Mouse (Mus musculus): Measurements from ENCODE around the gene Mxi1. TPM values are rescaled to one million over a fixed set of nuclear protein-coding genes. Genes with fewer than 3 reads are reported as not detected.
A peak's percentile ranks its signal among the peaks of the same experiment; 100 is the strongest.

Mxi1 gene
- total RNA-seq (2022), result 10 to 100 TPM; 48.9 to 53.6 (median 51.5) TPM

DNA sequence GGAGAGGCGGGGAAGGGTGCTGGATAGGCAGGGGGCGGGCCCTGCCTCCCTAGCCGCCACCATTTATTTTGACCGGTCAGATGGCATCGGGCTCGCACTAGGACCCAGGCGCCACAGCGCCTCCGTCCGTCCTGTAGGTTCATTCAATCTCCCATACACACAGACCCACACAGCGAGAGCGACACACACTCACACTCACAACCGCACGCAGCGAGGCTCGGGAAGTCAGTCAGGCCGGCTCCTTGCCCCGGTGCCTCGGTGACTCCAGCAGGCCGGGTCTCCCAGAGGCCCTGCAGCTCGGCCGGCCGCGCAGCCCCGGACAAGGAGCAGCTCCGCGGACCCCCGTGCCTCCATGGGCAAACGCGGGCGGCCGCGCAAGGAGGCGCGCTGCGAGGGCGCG is at the start of gene Mxi1:
Gene Mxi1 (plus strand): TSS at position 171 of the 400 bp plus-strand sequence.
- DNase-seq (ENCODE audit: low spot score in 2 of 2), result peak; percentile 67 to 73

DNA sequence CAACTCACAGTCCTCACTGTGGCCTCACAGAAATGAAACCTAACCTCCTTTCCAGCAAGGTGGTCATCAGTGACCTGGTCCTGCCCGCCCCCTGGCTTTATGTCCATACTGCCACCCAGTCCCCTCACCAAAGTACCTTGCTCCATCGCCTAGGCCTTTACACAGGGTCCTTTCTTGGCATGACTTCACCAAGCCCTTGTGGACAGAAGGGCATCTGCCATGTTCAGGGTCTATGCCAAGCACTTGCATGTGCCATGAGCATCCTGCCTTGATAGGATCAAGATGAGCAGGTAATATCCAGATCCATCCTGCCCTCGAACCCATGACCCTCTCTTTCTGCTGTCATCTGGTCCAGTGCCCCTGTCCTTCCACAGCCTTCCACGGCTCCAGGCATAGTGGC is 49.5 kb upstream of the Mxi1 start:
- DNase-seq (ENCODE audit: low spot score in 2 of 2), result no peak

DNA sequence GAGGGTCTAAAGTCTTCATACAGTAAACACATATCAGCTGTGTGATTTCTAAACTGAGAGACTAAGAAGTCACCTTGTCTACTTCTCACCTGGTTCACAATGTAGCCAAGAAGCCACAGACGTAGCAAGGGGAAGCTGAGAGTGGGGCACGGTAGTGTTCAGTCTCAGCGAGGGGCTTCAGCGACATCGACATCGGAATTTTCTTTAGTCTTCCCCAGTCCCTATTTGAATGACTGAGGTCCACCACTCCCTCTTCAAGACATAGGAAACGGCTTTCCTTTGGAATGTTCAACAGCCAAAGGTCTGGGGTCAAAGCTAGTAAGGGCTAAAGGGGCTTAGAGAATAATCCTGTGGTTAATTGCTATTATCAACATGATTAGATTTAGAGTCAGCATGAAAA is 48.3 kb upstream of the Mxi1 start:
- DNase-seq (ENCODE audit: low spot score in 2 of 2), result no peak

DNA sequence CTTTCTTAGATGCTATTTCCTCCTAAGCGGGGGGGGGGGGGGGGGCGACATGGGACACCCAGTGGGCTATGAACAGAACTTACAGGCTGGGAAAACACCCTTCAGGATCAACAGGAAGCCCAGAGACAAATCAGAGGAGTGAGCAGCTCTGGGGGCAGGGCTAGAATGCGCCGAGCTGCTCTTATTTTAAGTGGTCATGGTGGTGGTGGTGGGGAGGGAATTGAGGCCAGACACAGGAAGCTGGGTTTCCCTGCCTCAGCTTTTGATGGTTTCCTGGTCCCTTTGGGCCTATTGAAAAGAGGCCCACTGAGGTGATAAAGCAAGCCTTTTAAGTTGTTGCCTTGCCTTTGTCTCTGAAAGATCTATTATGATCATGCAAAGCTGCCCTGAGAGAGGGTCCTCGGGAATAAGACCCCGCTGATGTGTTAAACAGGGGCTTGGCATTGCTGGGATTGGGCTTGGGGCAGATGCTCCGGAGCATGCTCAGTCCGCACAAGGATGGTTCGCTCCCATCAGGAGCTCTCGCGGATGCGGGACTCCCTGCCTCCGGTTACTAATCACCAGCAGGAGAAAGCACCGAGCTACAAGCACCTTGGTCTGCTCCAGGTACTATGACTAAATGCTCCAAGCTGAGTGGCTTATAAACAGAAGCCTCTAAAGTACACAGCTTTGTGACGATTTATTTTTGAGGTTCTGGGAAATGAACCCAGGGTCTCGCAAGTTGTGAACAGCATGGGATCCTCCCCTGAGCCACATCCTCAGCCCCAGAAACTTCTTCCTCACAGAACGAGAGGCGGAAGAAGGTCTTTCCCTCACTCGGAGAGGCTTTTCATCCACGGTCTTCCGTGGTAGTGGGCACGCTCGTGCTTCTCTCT is 46.2 kb upstream of the Mxi1 start:
- no peak for DNase-seq (ENCODE audit: low spot score in 2 of 2)

DNA sequence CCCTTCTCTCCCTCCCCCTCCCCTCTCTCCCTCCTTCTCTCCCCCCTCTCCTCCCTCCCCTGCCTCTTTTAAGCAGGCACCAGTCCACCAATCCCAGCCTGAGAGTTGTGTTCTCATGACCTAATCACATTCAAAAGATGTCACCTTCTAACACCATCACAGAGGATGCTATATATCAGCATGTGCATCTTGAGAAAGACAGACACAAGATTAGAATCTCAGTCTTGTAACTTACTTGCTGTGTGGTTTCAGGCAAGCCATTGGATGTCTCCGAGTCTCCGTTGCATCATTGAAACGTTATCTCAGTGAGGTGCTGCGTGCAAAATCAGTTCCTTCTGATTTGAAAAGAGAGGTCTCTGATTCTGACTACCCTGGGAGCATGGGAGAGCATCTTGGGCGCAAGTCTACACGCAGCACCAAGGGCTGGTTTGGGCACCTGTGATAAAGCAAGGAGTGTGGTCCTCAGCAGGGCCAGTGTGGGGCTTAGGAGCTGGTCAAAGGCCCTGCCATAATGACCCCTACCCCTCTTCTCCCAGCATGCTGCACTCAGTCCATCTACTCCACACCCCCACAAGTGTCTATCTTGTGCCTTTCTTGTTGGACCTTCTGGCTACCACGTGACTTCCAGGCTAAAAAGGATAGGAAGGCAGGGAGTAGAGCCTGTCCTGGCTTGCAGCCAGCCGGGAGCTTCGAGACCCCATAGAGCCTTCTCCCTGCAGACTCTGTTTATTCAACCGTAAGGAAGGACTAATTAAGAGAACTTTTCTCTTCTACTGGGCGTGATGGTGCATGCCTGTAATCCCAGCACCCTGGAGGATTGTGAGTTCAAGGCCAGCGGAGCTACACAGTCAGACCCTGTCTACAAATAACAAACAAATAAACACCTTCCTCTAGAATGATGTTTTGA is 45.2 kb upstream of the Mxi1 start:
- DNase-seq (ENCODE audit: low spot score in 2 of 2), result no peak

DNA sequence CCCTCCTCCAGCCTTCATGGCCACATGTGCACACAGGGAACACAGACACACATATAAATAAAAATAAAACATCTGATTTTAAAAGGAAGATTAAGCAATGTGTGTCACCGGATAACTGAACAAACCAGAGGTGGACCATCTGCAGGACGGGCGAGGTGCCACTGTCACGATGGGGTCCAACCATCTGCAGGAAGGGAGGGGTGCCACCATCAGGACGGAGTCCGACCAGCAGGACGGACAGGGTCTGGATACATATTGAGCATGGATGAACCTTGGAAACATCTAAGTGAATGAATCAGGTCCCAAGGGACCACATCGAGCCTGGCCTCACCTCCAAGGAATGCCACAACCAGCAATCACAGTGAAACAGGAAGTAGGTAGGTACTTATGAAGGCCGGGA is 43.0 kb upstream of the Mxi1 start:
- DNase-seq (ENCODE audit: low spot score in 2 of 2), result no peak

DNA sequence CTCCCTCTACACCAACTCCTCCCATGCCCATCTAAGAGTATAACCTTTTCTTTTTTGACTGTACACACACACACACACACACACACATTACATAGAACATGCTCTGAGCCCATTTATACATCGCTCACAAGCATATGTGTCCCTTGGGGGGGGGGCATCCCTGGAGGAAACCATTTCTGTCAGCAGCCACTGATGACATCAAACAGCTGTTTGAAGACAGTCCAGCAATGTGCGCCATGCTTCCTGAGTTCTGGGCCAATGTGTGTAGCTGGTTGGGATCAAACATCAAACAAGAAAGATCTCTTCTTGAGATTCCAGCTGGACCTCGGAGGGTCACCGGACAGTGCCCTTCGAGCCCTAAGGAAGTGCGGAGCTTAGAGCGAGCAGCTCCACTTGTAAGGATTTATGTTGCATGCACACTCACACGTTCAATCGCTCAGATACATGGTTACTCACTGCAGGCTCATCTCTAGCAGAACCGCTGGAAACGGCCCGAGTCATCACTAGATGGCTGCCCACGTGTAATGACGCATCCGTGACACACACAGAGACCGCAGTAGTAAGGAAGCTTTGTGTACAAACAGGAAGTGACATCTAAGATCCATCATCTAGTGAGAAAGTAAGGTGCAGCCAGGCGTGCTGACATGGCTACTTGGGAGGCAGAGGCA is 37.1 kb upstream of the Mxi1 start:
- no peak for DNase-seq (ENCODE audit: low spot score in 2 of 2)

DNA sequence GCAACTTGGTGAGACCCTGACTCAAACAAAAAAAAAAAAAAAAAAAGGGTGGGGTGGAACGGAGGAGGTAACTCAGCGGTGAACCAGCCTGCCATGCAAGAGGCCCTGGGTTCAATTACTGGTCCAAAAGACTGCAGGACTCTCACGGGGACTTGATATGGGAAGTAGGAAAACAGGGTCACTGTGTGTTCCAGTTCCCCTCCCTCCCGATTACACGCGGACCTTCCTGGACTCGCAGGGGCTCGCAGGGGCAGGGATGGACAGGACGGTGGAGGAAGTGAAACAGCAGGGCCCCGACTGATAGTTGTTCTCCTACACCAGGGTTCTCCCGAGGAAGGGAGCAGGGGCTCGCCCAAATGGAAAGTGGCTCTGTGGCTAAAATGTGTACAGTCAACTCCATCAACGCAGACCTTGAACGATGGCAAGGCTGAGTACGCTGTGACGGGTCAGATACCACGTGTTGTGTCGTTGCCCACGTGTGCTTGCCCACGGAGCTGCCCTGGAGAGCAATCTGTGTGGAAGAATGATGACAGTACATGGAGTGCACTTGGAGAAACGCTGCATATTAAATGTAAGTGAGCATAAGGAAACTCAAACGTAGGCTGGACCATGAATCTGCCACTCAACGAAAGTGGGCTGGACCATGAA is 36.4 kb upstream of the Mxi1 start:
- no peak for DNase-seq (ENCODE audit: low spot score in 2 of 2)

DNA sequence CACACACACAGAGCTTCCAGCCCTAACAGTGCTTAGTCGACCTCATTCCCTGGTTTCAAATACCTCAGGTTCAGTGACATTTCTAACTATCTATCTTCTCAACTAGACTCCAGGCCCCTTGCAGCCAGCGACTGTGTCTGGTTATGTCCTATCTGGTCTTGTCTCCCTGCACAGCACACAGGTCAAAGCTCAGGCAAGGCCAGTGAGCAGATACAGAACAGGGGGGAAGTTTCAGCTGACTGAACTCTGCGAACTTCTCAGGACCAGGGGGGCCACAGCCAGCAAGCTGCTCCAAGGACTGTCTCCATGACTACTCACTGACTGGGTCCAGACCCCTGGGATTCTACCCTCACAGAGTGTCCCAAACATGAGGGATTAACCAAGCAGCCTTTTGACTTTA is 35.1 kb upstream of the Mxi1 start:
- no peak for DNase-seq (ENCODE audit: low spot score in 2 of 2)

DNA sequence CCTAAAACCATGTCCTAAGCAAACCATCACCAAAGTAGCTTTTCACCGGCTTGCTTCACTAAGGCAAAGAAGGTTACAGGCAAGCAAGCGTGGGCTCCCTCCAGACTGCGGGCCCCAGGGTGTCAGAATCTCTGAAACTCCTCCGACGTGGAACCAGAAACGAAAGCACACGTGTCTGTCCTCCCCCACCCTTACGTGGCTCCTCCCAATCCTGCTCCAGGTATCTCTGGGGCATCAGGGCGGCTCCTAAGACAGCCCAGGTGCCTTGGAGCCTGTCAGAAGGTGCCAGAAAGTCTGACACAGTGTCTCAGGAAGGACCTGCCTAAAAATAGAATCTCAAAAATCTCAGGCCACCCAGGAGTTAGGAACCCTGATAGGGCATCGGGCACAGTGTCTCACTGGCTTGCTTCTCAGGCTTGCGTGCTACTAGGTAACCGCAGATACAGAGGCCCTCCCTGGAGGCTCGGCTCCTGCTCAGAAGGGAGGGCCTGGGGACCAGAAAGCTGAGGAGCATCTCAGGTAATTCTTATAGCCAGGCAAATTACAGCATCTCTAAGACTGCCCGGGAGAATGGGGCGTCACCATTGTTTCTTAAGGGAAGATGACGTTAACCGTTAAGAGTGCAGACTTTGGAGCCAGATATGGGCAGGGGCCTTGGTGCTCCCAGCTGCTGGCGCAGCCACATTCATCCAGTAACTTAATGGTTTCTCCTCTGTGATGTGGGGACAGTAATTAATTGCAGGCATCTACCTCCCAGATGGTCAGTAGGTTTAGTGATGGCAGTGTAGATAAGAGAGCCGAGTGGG is 33.2 kb upstream of the Mxi1 start:
- no peak for DNase-seq (ENCODE audit: low spot score in 2 of 2)

DNA sequence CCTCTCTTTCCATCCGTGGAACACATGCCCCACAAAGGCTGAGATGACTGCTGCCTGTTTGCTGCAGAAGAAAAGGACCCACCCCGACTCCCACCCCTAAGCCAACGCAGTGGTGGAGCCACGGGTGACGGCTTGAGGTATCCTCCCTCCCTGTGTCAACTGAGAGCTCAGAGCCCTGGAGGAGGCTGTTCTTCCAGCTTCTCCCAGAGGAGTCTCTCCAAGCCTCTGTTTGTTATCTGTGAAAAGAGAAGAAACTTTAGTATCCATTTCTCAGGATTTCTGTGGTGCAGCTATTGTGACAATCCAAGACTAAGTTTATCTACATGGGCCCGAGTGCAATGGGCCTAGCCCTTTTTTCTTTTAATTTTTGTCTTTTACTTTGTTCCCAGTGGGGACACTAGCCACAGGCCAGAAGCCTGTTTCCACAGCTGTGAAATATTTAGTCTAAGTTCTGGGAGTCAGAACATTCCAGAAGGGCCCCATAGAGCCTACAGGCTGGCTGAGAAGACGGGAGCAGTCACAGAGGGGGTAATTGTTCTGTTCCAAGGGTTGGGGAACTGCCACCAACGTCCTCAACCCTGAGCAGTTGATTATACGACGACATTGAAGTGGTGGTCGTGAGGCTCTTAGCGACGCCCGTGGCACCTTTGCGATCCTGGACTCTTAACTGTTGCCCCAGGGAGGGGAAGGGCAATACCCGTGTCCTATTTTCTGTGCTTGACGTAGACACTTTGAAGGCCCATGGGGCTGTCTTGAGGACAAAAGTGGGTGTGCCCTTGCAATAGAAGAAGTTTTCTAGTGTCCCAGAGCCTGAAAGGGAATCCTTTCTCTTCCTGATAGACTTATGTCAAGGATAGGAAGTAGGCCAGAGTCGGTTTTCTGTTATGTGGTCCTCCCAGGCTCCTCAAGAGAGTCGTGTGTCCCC is 31.6 kb upstream of the Mxi1 start:
- peak in 1 of 2 experiments; percentile 16 for DNase-seq (ENCODE audit: low spot score in 2 of 2)

DNA sequence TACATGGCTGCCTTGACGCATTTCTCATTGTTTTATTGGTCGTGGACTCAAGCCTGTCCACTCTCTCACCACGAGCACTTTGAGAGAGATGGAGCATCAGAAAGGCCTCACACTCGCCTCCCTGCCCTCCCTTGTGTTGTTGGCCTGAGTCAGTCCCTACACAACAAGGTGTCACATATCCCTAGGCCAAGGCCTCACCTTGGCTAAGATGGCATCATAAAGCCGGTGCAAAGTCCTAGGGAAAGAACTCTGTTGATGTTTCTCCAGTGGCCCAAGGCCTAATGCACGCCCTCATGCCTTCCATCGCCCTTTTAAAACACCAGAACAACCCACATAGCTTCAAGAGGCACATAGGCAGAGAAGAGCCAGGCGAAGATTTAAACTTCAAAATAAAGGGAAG is 30.1 kb upstream of the Mxi1 start:
- no peak for DNase-seq (ENCODE audit: low spot score in 2 of 2)

DNA sequence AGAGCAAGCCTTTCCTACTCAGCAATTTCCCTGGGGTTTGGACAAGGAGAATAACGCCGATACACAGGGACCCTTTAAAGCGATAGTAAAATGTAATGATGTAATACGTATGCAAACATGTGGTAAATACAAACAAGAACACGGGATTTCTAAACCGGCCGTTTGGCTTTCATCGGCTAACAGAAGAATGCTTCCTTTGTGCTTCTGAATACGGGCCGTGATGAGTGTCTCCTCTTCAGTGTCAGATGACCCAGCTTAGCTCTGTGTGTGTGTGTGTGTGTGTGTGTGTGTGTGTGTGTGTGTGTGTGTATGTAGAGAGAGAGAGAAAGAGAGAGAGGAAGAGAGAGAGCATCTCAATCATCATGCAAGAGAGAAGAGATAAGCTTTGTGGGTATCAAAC is 27.7 kb upstream of the Mxi1 start:
- DNase-seq (ENCODE audit: low spot score in 2 of 2), result no peak

DNA sequence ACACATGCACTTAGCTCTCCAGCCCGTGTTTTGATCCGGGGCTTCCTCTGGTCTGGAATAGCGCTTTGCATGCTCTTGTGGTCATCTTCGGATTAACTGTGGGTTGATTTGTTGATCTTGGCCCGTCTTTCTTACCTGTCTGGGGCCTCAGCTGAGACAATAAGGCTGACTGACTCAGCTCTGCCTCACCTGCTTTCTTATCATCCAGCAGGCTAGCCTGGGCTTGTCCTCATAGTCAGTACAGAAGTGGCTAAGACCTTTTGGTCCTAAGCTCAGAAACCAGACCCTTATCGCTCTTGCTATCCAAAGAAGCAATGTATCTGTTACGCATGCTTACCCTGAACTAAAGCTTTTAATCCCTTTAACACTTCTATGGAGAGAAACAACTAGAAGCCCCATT is 26.6 kb upstream of the Mxi1 start:
- DNase-seq (ENCODE audit: low spot score in 2 of 2), result no peak

DNA sequence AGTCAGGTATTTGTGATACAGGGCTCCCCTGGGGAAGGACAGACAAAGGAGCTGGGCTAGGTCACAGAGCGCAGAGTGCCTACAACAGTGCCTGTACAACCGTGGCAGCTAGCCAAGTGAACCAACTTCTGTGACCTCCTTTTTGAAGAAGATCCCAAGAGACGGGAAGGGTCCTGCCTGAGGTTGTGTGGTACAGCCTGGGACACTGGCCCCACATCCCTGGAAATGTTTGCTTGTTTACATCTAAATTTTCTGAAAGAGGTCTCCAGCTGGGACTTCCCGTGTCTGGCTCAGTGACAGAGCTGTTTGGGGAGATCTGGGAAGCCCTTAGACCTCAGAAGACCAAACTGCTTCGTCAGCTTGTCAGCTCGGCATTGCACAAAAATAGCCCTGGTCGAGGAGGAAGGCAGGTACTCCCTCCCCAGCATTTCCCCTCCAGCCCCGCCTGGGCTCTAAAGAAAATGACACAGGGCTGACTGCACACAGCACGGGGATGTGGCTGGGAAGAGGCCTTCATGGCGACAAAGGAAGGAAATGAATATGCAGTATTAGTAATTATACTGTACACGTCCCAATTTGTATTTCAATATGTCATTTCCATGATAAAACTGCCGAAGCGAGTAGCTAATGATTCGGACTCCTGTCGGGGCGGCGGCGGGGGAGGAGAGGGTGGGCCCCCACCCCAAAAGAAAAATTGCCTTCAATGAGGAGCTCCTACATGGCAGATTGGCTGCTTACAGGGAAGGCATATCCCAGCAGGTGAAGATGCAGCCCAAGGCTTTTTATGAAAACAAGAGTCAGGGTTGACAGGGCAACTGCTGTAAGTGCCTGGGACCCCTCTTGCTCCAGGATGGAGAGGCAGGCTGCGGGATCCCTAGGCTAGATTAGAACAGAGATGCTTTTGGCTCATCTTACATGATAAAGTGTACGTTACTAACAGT is 25.8 kb upstream of the Mxi1 start:
- DNase-seq (ENCODE audit: low spot score in 2 of 2), result no peak

DNA sequence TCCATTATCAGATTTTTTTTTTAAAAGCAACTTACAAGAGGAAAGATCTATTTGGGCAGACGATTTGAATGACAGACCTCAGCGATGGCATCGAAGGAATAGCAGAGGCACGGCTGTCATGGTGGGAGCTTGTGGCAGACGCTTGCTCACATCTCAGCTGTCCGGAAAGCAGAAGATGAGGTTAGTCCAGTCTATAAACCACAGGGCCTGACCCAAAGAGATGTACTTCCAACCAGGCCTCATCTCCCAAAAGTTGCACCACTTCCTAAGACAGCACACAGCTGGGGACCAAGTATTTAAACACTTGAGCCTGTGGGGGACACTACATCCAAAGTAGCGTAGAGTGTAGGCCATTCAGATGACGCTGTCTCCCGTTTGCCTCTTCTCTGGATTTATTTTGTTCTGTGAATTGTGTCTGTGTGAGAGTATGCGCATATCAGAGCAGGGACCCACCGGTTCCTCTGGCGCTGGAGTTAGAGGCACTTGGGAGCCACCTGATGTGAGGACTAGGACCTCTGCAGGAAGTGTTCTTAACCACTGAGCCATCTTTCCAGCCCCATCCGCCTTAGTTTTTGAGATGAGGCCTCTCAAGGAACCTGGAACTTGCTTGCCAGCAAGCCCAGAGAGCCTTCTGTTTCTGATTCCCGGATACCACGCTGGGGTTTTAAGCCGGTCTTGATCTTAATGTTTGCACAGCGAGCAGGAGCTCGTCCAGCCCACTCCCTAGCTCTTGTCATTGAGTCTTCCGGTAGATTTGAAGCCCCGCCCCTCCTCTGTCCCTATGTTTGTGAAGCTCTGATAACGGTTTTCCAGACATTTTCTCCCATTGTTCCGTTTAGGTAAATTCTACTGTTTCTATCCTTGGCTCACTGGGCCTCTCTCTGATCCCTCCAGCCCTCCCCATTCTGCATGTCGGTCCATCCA is 13.7 kb upstream of the Mxi1 start:
- DNase-seq (ENCODE audit: low spot score in 2 of 2), result no peak

DNA sequence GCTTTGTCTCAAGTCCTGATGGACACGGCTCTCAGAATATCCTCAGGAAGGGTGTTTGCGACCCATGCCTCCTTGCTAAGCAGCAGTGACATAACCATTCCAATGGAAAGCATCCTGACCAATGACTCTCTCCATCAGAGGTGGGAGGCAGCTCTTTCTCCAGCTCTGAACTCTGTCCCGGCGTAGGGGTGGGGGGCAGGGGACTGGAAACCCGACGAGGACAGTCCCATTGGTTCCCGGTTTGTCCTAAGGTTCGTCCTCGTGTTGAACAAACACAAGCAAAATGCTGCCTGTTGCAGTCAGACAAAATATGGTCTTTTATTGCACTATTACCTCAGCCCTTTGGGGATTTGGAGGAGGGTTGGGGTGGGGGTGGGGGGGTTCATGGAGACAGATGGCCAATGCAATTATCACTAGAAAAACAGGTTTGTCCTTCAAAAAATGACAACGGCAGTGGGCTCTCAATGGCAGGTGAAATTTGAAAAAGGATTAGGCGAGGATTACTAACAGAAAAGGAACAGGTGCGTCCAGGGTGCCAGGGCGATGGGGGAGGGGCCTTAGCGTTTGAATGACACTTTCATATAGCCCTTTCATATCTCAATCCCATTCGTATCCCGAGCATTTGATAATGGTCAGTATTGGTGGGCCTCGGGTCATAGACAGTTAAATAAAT is 11.0 kb upstream of the Mxi1 start:
- no peak for DNase-seq (ENCODE audit: low spot score in 2 of 2)

Measured in gastrocnemius, adult 8-10 months (tissue).